Comparison of ENCODE assay signal across 10 mouse cellular contexts in the genomic region with DNA sequence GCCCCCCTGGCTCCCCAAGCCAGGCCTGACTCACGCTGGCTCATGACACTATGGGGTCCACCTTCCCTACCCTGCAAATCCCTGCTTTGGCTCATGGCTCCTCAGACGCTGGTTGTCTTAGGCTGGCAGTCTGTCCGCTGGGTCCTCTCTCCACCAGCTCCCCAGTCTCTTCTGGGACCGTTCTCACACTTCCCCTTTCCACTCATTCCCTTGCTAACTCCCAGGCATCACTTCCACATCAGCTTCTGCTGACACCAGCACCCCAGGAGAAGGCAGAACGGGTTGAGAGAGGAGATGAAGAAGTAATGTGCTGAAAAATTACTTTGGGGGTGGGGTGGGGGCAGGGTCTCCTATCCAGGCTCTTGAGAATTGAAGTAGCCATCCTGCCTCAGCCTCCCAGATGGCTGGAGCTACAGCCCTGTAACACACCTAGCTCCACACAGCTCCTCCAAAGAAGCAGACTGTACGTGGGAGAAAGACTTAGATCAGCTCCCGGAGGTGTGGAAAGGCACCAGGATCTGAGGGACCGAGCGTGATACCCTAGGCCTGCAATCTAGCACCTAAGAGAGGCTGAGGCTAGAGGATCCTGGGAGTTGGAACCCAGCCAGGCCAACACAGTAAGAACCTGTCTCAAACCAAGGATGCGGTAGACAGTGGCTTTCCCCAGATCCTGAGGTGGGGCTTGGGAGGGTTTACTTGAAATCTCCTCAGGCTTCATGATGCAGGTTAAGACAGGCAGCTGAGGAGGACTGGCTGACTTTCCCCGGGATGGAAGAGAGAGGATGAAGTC. TPM values are rescaled to one million over a fixed set of nuclear protein-coding genes. Genes with fewer than 3 reads are reported as not detected.
A peak's percentile ranks its signal among the peaks of the same experiment; 100 is the strongest.
DNase-seq lines count a peak whose midpoint lies in the region; ATAC-seq and TF ChIP-seq lines count a peak whose summit lies in the region.
"Had no signal": no experiment of that assay in that cellular context is flagged by ENCODE, and none has a peak within 500 bp of the region (broad histone marks: within the 10 kb centered on the region; RNA-seq: fewer than 3 reads in every experiment).

No protein-coding gene starts in this region.

- H3K27me3 ChIP-seq in kidney, adult 2 months (replicated peaks; ENCODE audit: control insufficient read depth, insufficient read depth, low read length) = no peaks in the 10 kb centered on the region
- H3K27me3 ChIP-seq in kidney, embryonic 15.5 days = no peaks in the 10 kb centered on the region
- H3K27me3 ChIP-seq in testis, adult 2 months (ENCODE audit: control insufficient read depth, insufficient read depth, low read length) = no peaks in the 10 kb centered on the region
- no peaks in the 10 kb centered on the region for H3K27me3 ChIP-seq in cerebellum, adult 2 months (ENCODE audit: control insufficient read depth, insufficient read depth, low read length)
- H3K27me3 ChIP-seq: lung, embryonic 15.5 days; neural tube, embryonic 12.5 days had no signal

- H3K4me2 ChIP-seq in kidney, embryonic 15.5 days = no peak overlapping the region
- H3K4me2 ChIP-seq: lung, embryonic 15.5 days; neural tube, embryonic 12.5 days had no signal

- TF ChIP-seq POLR2A in kidney, adult 2 months (IDR thresholded peaks at IDR 0.05; ENCODE audit: low read depth, low read length) = no peak
- TF ChIP-seq POLR2A in testis, adult 2 months (IDR thresholded peaks at IDR 0.05; ENCODE audit: control insufficient read depth, low read depth, low read length) = no peak
- no peak for TF ChIP-seq POLR2A in cerebellum, adult 2 months (IDR thresholded peaks at IDR 0.05; ENCODE audit: borderline replicate concordance, insufficient read depth, low read length)

- DNase-seq in kidney, adult 2 months = peak; percentile 24
- no peak for DNase-seq in testis, postnatal 14 days (ENCODE audit: low spot score)
- no peak for DNase-seq in embryo, embryonic 11 days
- DNase-seq in cerebellum, adult 2 months = no peak
- no peak for DNase-seq in cerebellum, adult 11 months

- no peak for TF ChIP-seq CTCF in kidney, adult 2 months (conservative IDR thresholded peaks at IDR 0.05; ENCODE audit: insufficient read depth, insufficient read length, low read depth, low read length)
- no peak for TF ChIP-seq CTCF in testis, adult 2 months (IDR thresholded peaks at IDR 0.05; ENCODE audit: control insufficient read depth, insufficient read depth, insufficient replicate concordance, low read depth, low read length)
- no peak for TF ChIP-seq CTCF in cerebellum, adult 2 months (IDR thresholded peaks at IDR 0.05; ENCODE audit: borderline replicate concordance, insufficient read depth, low read depth, low read length)

- no peak overlapping the region for H3K4me3 ChIP-seq in kidney, adult 2 months (ENCODE audit: insufficient read depth, low read depth, low read length)
- no peak overlapping the region for H3K4me3 ChIP-seq in kidney, embryonic 15.5 days (replicated peaks)
- peak overlapping the region; percentile 81 for H3K4me3 ChIP-seq in testis, adult 2 months (ENCODE audit: control insufficient read depth, low read depth, low read length)
- no peak overlapping the region for H3K4me3 ChIP-seq in cerebellum, adult 2 months (replicated peaks; ENCODE audit: insufficient read depth, low read depth, low read length)
- H3K4me3 ChIP-seq: lung, embryonic 15.5 days; neural tube, embryonic 12.5 days had no signal

- H3K9ac ChIP-seq in kidney, embryonic 15.5 days = no peak overlapping the region
- H3K9ac ChIP-seq: lung, embryonic 15.5 days; neural tube, embryonic 12.5 days had no signal

- 78% methylated on average over 11 of the region's 11 CpGs for WGBS in kidney, adult 2 months
- WGBS in kidney, embryonic 15.5 days = 75% methylated on average over 11 of the region's 11 CpGs
- WGBS in cerebellum, adult 2 months = 68% methylated on average over 11 of the region's 11 CpGs

- H3K4me1 ChIP-seq in kidney, adult 2 months (ENCODE audit: control insufficient read depth, insufficient read depth, low read length) = 0 out of 2 replicates have a peak, but pooled peaks cover 5% of the 10 kb centered on the region
- 0 out of 2 replicates have a peak, but pooled peaks cover 2% of the 10 kb centered on the region for H3K4me1 ChIP-seq in kidney, embryonic 15.5 days
- H3K4me1 ChIP-seq in testis, adult 2 months (ENCODE audit: control insufficient read depth, insufficient read depth, low read length) = no peaks in the 10 kb centered on the region
- no peaks in the 10 kb centered on the region for H3K4me1 ChIP-seq in cerebellum, adult 2 months (ENCODE audit: control insufficient read depth, insufficient read depth, low read length)
- H3K4me1 ChIP-seq: lung, embryonic 15.5 days; neural tube, embryonic 12.5 days had no signal

- no peaks in the 10 kb centered on the region for H3K9me3 ChIP-seq in kidney, embryonic 15.5 days (replicated peaks)
- H3K9me3 ChIP-seq: lung, embryonic 15.5 days; neural tube, embryonic 12.5 days had no signal

- 0 out of 2 replicates have a peak overlapping the region, but pooled peaks have one; percentile 4 for H3K27ac ChIP-seq in kidney, adult 2 months (ENCODE audit: insufficient read depth, low read depth, low read length)
- no peak overlapping the region for H3K27ac ChIP-seq in kidney, embryonic 15.5 days
- H3K27ac ChIP-seq in testis, adult 2 months (ENCODE audit: control insufficient read depth, insufficient read depth, low read depth, low read length) = peak overlapping the region; percentile 39
- no peak overlapping the region for H3K27ac ChIP-seq in cerebellum, adult 2 months (ENCODE audit: insufficient read depth, low read length)
- H3K27ac ChIP-seq: lung, embryonic 15.5 days; neural tube, embryonic 12.5 days had no signal

- H3K36me3 ChIP-seq in kidney, adult 2 months (ENCODE audit: control insufficient read depth, insufficient read depth, low read length) = no peaks in the 10 kb centered on the region
- no peaks in the 10 kb centered on the region for H3K36me3 ChIP-seq in kidney, embryonic 15.5 days
- no peaks in the 10 kb centered on the region for H3K36me3 ChIP-seq in testis, adult 2 months (ENCODE audit: control insufficient read depth, insufficient read depth, low read length)
- H3K36me3 ChIP-seq: lung, embryonic 15.5 days; neural tube, embryonic 12.5 days had no signal

- no peak for ATAC-seq in kidney, embryonic 15.5 days (replicated peaks; ENCODE audit: low FRiP score)
- peak; percentile 85 for ATAC-seq in granulocyte monocyte progenitor cell, adult 5-6 weeks (replicated peaks; ENCODE audit: poor library complexity, severe bottlenecking)

RNA-seq across cellular contexts. Expression of a gene that starts 3.2 kb away (rescaled TPM):
- 0.65 and 2.6 TPM in 2 replicates for polyA plus RNA-seq in kidney, adult 2 months (2012; rRNA removed)
- polyA plus RNA-seq in kidney, embryonic 15.5 days (2015; fragmentation: Nextera tagmentation; extraction: Ambion mirVana) = 8.8 and 9.2 TPM in 2 replicates
- 435 and 444 TPM in 2 replicates for polyA plus RNA-seq in testis, adult 2 months (2012; rRNA removed)
- 15.1 and 20.8 TPM in 2 replicates for total RNA-seq in granulocyte monocyte progenitor cell, adult 5-6 weeks (2014; fragmentation: Nextera tagmentation)
- total RNA-seq in granulocyte monocyte progenitor cell, adult 5-6 weeks (2017) = 7.8 and 14.3 TPM in 2 replicates
- 2.1 and 4.1 TPM in 2 replicates for polyA plus RNA-seq in cerebellum, adult 2 months (2012; rRNA removed)

RNA-seq across cellular contexts. Expression of a gene that starts 7.9 kb away (rescaled TPM):
- 237 and 272 TPM in 2 replicates for polyA plus RNA-seq in kidney, adult 2 months (2012; rRNA removed)
- 176 and 209 TPM in 2 replicates for polyA plus RNA-seq in kidney, embryonic 15.5 days (2015; fragmentation: Nextera tagmentation; extraction: Ambion mirVana)
- 515 and 563 TPM in 2 replicates for polyA plus RNA-seq in testis, adult 2 months (2012; rRNA removed)
- 254 and 306 TPM in 2 replicates for total RNA-seq in granulocyte monocyte progenitor cell, adult 5-6 weeks (2014; fragmentation: Nextera tagmentation)
- total RNA-seq in granulocyte monocyte progenitor cell, adult 5-6 weeks (2017) = 43.2 and 67.9 TPM in 2 replicates
- polyA plus RNA-seq in cerebellum, adult 2 months (2012; rRNA removed) = 277 and 289 TPM in 2 replicates

RNA-seq across cellular contexts. Expression of a gene that starts 15.6 kb away (rescaled TPM):
- polyA plus RNA-seq in kidney, adult 2 months (2012; rRNA removed) = 9.4 and 17.7 TPM in 2 replicates
- polyA plus RNA-seq in kidney, embryonic 15.5 days (2015; fragmentation: Nextera tagmentation; extraction: Ambion mirVana) = 12.1 and 13.7 TPM in 2 replicates
- polyA plus RNA-seq in testis, adult 2 months (2012; rRNA removed) = 0.65 and 1.3 TPM in 2 replicates
- 78.7 and 89.0 TPM in 2 replicates for total RNA-seq in granulocyte monocyte progenitor cell, adult 5-6 weeks (2014; fragmentation: Nextera tagmentation)
- 55.5 and 115 TPM in 2 replicates for total RNA-seq in granulocyte monocyte progenitor cell, adult 5-6 weeks (2017)
- 2.8 and 3.2 TPM in 2 replicates for polyA plus RNA-seq in cerebellum, adult 2 months (2012; rRNA removed)

RNA-seq across cellular contexts. Expression of a gene that starts 21.6 kb away (rescaled TPM):
- polyA plus RNA-seq in kidney, adult 2 months (2012; rRNA removed) = 2.5 and 20.9 TPM in 2 replicates
- polyA plus RNA-seq in kidney, embryonic 15.5 days (2015; fragmentation: Nextera tagmentation; extraction: Ambion mirVana) = 0.53 and 0.72 TPM in 2 replicates
- polyA plus RNA-seq in testis, adult 2 months (2012; rRNA removed) = 0.86 and 0.87 TPM in 2 replicates
- 1.6 TPM in 1 of 2 replicates, not detected in the other for total RNA-seq in granulocyte monocyte progenitor cell, adult 5-6 weeks (2014; fragmentation: Nextera tagmentation)
- 0.41 and 0.99 TPM in 2 replicates for total RNA-seq in granulocyte monocyte progenitor cell, adult 5-6 weeks (2017)
- polyA plus RNA-seq in cerebellum, adult 2 months (2012; rRNA removed) = 0.34 and 0.38 TPM in 2 replicates

RNA-seq across cellular contexts. Expression of a gene that starts 29.2 kb away (rescaled TPM):
- polyA plus RNA-seq in kidney, adult 2 months (2012; rRNA removed) = 0.64 and 0.94 TPM in 2 replicates
- 0.12 TPM in 1 of 2 replicates, not detected in the other for polyA plus RNA-seq in kidney, embryonic 15.5 days (2015; fragmentation: Nextera tagmentation; extraction: Ambion mirVana)
- 0.07 TPM in 1 of 2 replicates, not detected in the other for polyA plus RNA-seq in testis, adult 2 months (2012; rRNA removed)
- 5.9 and 12.2 TPM in 2 replicates for total RNA-seq in granulocyte monocyte progenitor cell, adult 5-6 weeks (2014; fragmentation: Nextera tagmentation)
- 13.1 and 15.2 TPM in 2 replicates for total RNA-seq in granulocyte monocyte progenitor cell, adult 5-6 weeks (2017)
- polyA plus RNA-seq in cerebellum, adult 2 months (2012; rRNA removed) = not detected in 2 replicates
- polyA plus RNA-seq: lung, embryonic 15.5 days; neural tube, embryonic 12.5 days had no signal

Comparison
In these comparisons a context has a peak if more than half of its experiments do, and no peak if none do; other contexts are left out.
1. H3K27ac ChIP-seq: peak in kidney, adult 2 months (single experiment) and testis, adult 2 months (single experiment); none in kidney, embryonic 15.5 days (single experiment) and cerebellum, adult 2 months (single experiment).
2. RNA of a gene that starts 3.2 kb away (polyA plus RNA-seq): 435 to 444 TPM in testis, adult 2 months; 8.8 to 9.2 TPM in kidney, embryonic 15.5 days, 2.1 to 4.1 TPM in cerebellum, adult 2 months and 0.65 to 2.6 TPM in kidney, adult 2 months; every median in the first group is over 10 times any median in the second.